Mouse (Mus musculus) testis, adult 2 months (tissue): Measurements from ENCODE around the gene Sec24b.

Source experiments
- CTCF ChIP-seq: fragments of 200-500 bp; IDR thresholded peaks from 2 replicates; pipeline ENCODE4 v1.5.1; 2012; ENCODE audit warnings: low read depth, mild to moderate bottlenecking, inconsistent platforms, low read length, moderate library complexity; ENCODE audit not compliant: control insufficient read depth, insufficient read depth, insufficient replicate concordance
- POLR2A ChIP-seq: fragments of 200-500 bp; IDR thresholded peaks from 2 replicates; pipeline ENCODE4 v1.6.1; 2012; ENCODE audit warnings: low read depth, mild to moderate bottlenecking, inconsistent platforms, low read length, moderate library complexity; ENCODE audit not compliant: control insufficient read depth

GRCm38 (mm10) chr3:130000926-130001325 is 60.4 kb downstream of the Sec24b start:
- TF ChIP-seq CTCF: no peak
- TF ChIP-seq POLR2A: no peak
